Mouse (Mus musculus) Patski (cell line): ENCODE results near the gene Nrap. TPM values are rescaled to one million over a fixed set of nuclear protein-coding genes. Genes with fewer than 3 reads are reported as not detected.
"Not testable (repeated sequence)": the region's sequence is repeated elsewhere in the genome, so short reads cannot be mapped to it uniquely, and the experiment has no call there.

Source experiments
- ATAC-seq: fragments of 100-300 bp; one replicate; pipeline ENCODE4 v1.8.0; 2021
- CTCF ChIA-PET: fragments of 350-600 bp; sonication (Branson Sonifier 250); formaldehyde crosslinking; loops from one replicate; lab custom pipeline; 2022; ENCODE audit warnings: inconsistent platforms; lab: Charles Lee
- POLR2A ChIA-PET: fragments of 350-600 bp; sonication (Branson Sonifier 250); formaldehyde crosslinking; loops from one replicate; lab custom pipeline; 2022; ENCODE audit warnings: antibody characterized with exemption, inconsistent platforms; lab: Charles Lee
- DNase-seq: peaks from one replicate; pipeline ENCODE4 v3.0.0-alpha.2; 2011; ENCODE audit warnings: low read depth, low spot score
- H3K27me3 ChIP-seq: fragments of 371-371 bp; one replicate; pipeline ENCODE4 v1.5.1; 2021
- CTCF ChIP-seq: fragments of 100-300 bp; IDR thresholded peaks from one replicate; pipeline ENCODE4 v1.5.1; 2021
- in situ Hi-C: fragments of 300-500 bp; cut with MboI; formaldehyde crosslinking; loops from 3 replicates; pipeline ENCODE4 v1.11.1; 2018; ENCODE audit warnings: low pct_unique_long_range_greater_than_20kb, mixed read lengths
- polyA plus RNA-seq: library from polyadenylated mRNA; unstranded; gene quantifications from one replicate; pipeline ENCODE4 v1.2.3, GENCODE M21; 2021

Gene Nrap
- polyA plus RNA-seq, 1 experiment from 2014 or later: 10.8 TPM

- ATAC-seq (no peak), DNase-seq (no peak)
- CTCF ChIA-PET: no interaction called here
- H3K27me3 ChIP-seq: no peaks in the 10 kb centered on the region
- POLR2A ChIA-PET: no interaction called here
- no peak for TF ChIP-seq CTCF
- in situ Hi-C loops: no loop called here
Measured at GRCm38 (mm10) chr19:56368912-56369311, 20.9 kb downstream of the Nrap start.

GRCm38 (mm10) chr19:56367778-56368177 is 22.1 kb downstream of the Nrap start:
- peak; percentile 81 for ATAC-seq
- CTCF ChIA-PET: no interaction called here
- TF ChIP-seq CTCF: no peak
- POLR2A ChIA-PET: no interaction called here
- no peaks in the 10 kb centered on the region for H3K27me3 ChIP-seq
- DNase-seq: no peak
- in situ Hi-C loops: no loop called here

GRCm38 (mm10) chr19:56366625-56367024 is 23.2 kb downstream of the Nrap start:
- no peak for ATAC-seq
- ChIA-PET CTCF (interaction anchor here (1.0 to 2.4 kb wide), 2 partner anchors 9 to 17 kb away, joined by 3 to 11 read pairs; no protein-coding TSS in a partner anchor), POLR2A (no interaction called here)
- no peaks in the 10 kb centered on the region for H3K27me3 ChIP-seq
- DNase-seq: no peak
- in situ Hi-C loops: no loop called here
- TF ChIP-seq CTCF: no peak

GRCm38 (mm10) chr19:56366168-56366567 is 23.7 kb downstream of the Nrap start:
- H3K27me3 ChIP-seq: no peaks in the 10 kb centered on the region
- DNase-seq (no peak), ATAC-seq (no peak)
- in situ Hi-C loops: no loop called here
- no peak for TF ChIP-seq CTCF
- ChIA-PET CTCF (interaction anchor here (1.0 to 2.4 kb wide), 2 partner anchors 9 to 18 kb away, joined by 3 to 11 read pairs; no protein-coding TSS in a partner anchor), POLR2A (interaction anchor here (0.6 to 1.0 kb wide), 2 partner anchors 12 to 1001 kb away, joined by 3 read pairs; no protein-coding TSS in a partner anchor)

GRCm38 (mm10) chr19:56364563-56364962 is 25.3 kb downstream of the Nrap start:
- DNase-seq: no peak
- ChIA-PET CTCF (interaction anchor here (0.7 to 2.4 kb wide), 2 partner anchors 7 to 10 kb away, joined by 3 to 11 read pairs; no protein-coding TSS in a partner anchor), POLR2A (no interaction called here)
- TF ChIP-seq CTCF: no peak
- ATAC-seq: no peak
- no peaks in the 10 kb centered on the region for H3K27me3 ChIP-seq
- in situ Hi-C loops: no loop called here

- DNase-seq: no peak
- TF ChIP-seq CTCF: no peak
- ATAC-seq: no peak
- H3K27me3 ChIP-seq: no peaks in the 10 kb centered on the region
- ChIA-PET CTCF (interaction anchor here (0.7 kb wide), 1 partner anchor 10 kb away, joined by 3 read pairs; no protein-coding TSS in a partner anchor), POLR2A (interaction anchor here (0.6 kb wide), 1 partner anchor 1258 kb away, joined by 3 read pairs; no protein-coding TSS in a partner anchor)
- in situ Hi-C loops: no loop called here
Measured at GRCm38 (mm10) chr19:56363721-56364460, 25.9 kb downstream of the Nrap start.

GRCm38 (mm10) chr19:56358890-56359289 is 30.9 kb downstream of the Nrap start:
- in situ Hi-C loops: no loop called here
- no peaks in the 10 kb centered on the region for H3K27me3 ChIP-seq
- DNase-seq: no peak
- ATAC-seq: no peak
- ChIA-PET CTCF (no interaction called here), POLR2A (interaction anchor here (1.1 kb wide), 1 partner anchor 9 kb away, joined by 3 read pairs; no protein-coding TSS in a partner anchor)
- no peak for TF ChIP-seq CTCF

- H3K27me3 ChIP-seq, POLR2A ChIA-PET, in situ Hi-C loops, ATAC-seq, DNase-seq: not testable (repeated sequence)
- CTCF ChIA-PET: interaction anchor here (1.2 to 2.2 kb wide), 2 partner anchors 9 to 13 kb away, joined by 4 to 11 read pairs; no protein-coding TSS in a partner anchor
Measured at GRCm38 (mm10) chr19:56357374-56357708, 32.5 kb downstream of the Nrap start.

- in situ Hi-C loops: no loop called here
- CTCF ChIA-PET: interaction anchor here (0.7 to 2.2 kb wide), 3 partner anchors 9 to 226 kb away, joined by 3 to 11 read pairs (median 4); no protein-coding TSS in a partner anchor
- POLR2A ChIA-PET: no interaction called here
- no peaks in the 10 kb centered on the region for H3K27me3 ChIP-seq
- ATAC-seq: no peak
- peak; percentile 78 for TF ChIP-seq CTCF
- DNase-seq: no peak
Measured at GRCm38 (mm10) chr19:56356480-56357373, 33.1 kb downstream of the Nrap start.

GRCm38 (mm10) chr19:56355201-56355600 is 34.6 kb downstream of the Nrap start:
- ATAC-seq: no peak
- no peaks in the 10 kb centered on the region for H3K27me3 ChIP-seq
- in situ Hi-C loops: no loop called here
- ChIA-PET POLR2A (interaction anchor here (1.3 kb wide), 1 partner anchor 68 kb away, joined by 3 read pairs; no protein-coding TSS in a partner anchor), CTCF (interaction anchor here (1.3 to 1.4 kb wide), 2 partner anchors 15 to 21 kb away, joined by 3 to 5 read pairs; no protein-coding TSS in a partner anchor)
- DNase-seq: no peak
- no peak for TF ChIP-seq CTCF
